Mouse (Mus musculus) retina, postnatal 1 day (tissue): ENCODE data around the gene Cdkal1.
A peak's percentile ranks its signal among the peaks of the same experiment; 100 is the strongest.

Source experiments
- DNase-seq: peaks from one replicate; pipeline ENCODE4 v3.0.0-alpha.2; 2012

Cdkal1 gene

DNA sequence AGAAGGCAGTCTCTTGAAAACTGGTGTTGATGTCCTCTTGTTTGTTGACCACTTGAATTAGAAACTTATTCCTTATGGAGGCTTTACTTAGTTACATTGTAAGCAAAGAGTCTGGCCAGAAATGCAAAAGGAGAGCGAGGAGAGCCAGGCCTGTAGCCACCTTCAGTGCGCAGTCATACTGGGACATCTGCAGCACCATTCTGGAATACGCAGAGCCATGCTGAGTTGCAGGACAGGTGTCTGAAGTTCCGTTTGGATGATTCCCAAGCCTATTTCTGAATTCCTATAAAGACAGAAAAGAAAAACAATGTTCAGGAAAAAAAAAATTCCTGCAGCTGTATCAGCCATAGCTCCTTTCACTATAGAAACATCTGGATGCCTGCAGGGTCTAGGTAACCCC is 529.5 kb downstream of the Cdkal1 start:
- no peak for DNase-seq

DNA sequence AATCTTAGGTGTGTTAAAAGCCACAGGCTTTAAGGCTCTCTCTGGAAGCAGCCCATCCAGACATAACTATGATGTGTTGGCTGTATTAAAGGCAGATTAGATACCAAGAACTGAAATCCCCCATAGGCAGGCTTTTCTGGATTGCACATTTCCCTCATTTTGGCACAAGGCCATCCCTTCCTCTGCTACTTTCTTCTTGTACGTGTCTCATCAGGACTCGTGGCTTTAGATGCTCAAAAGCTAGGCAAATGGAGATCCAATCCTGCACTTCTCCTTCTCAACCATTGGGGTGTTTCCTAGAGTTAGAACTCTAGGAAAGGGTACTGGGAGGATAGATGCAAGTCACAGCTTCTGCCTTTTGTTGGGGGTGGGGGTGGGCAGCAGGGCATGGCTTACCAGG is 535.1 kb downstream of the Cdkal1 start:
- DNase-seq = no peak

DNA sequence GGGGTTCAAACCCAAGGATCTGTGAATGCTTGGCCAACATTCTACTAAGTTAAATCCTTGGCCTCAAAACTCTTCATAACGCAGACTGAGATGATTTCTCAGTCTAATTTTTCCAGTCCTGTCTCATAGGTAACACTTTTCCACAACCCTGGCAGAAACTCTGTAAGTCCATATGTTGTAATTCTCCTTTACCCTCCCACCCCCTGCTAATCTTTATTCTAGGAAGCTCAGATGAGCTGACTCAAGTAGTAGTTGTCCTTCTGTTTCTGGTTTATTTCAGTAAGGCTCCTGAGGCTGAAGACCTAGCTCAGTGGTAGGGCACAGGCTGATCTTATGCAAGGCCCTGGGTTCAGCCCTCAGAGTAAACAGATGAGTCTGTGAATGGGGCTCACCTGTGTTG is 537.8 kb downstream of the Cdkal1 start:
- DNase-seq = no peak

DNA sequence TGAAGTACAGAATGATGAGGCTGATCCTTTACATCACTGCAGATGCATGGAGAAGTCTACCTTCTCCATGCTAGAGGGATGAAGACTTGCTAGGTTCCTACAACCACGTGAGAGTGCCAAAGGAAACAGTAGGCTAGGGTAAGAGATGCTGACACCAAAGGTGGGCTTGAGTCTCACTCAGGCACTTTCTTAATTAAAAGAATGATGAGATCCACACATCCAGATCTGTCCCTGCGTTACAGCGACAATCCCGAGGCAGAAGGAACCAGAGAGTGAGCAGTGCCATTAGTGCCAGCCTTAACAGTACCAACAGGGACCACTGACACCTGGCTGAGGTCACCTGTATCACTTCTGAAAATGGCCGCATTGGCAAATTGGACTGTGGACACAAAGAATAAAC is 539.2 kb downstream of the Cdkal1 start:
- no peak for DNase-seq

DNA sequence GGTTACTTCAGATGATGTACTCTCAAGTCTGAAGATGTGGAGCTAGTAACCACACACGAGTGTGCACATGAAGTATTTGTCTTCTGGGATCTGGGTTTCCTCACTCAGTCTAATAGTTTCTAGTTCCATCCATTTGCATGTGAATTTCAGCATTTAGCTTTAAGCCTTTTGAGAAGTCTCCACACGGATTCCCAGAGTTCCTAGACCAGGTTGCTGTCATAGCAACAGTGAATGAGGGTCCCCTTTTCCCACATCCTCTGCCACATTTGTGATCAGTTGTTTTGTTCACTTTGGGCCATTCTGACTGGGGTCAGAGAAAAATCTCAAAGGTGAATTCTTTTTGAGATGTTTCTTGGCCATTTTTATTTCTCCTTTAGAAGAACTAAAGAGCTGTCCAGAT is 543.4 kb downstream of the Cdkal1 start:
- no peak for DNase-seq

DNA sequence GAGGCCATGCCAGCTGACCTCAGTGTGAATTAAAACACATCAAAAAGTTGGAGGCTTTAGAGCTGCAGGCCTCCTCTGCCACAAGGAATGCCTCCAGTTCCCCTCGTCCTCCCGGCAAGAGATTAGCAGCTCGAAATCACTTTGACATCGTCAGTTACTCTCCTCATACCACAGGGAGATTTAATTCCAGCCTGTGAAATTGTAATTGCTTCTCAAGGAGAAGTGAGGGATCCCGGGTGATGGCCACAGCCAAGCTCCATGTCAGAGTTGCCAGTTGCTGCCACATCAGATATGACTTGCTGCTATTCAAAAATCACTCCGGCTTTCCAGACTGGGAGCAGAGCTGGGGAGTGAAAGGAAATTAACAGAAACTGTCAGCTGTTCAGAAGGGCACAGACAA is 548.1 kb downstream of the Cdkal1 start:
- DNase-seq = peak; percentile 38

DNA sequence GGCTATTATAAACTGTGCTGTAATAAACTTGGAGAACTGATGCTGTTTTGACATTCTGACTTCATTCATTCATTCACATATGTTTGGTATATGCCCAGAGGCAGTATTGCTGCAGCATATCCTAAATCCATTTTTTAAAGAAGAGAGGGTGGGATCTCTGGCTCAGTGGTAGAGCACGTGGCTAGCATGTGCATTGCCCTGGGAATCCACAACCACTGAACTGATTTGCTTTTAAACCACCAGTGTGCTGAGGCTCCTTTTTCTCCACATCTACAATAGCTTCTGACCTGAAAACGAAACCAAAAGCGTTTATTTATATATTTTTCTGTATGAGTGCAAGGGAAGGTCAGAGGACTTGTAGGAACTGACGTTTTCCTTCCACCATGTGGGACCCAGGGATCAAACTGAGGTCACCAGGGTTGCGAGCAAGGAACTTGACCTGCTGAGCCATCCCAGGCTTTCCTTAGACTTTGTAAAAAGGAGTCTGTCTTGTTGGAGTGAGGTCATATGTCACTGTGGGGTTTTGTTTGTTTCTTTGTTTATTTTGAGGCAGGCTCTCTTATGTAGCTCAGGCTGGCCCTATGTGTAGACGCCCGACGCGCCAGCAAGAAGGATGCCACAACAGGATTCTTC is 562.8 kb downstream of the Cdkal1 start:
- DNase-seq = no peak

DNA sequence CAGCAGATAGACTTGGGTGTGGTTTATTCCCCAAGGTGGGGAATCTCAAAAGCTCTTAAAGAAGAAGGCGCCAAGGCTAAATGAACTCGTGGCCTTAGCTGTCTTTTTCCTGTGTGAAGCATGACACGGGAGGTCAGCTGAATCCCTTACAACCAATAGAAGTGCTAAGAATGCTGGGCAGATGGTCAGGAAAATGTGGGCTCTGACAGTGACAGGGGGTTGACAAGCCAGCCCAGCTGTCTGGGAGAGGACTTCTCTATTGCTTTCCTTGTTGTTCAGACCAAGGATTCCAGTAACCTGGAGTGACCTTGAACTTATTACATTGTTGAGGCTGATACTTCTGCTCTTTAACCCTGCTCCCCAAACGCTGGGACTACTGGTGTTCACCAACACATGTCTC is 564.9 kb downstream of the Cdkal1 start:
- DNase-seq = peak; percentile 35

DNA sequence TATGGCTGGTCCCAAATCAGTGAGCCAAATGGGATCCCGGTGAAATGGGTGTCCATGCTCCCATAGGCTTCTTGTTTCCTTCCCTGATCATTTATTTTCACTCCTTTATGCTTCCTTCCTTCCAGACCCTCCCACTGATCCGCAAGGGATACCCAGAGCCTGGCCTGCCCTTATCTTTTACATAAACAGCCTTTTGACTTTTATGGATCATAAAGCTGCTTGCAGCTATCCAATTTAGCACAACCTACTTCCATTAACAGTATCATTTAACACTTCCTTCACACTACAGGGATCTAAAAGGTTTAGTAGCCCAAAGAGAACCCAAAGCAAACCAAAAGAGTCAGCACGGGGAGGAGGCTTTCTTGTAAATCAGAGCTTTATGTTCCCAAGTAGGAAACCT is 570.4 kb downstream of the Cdkal1 start:
- DNase-seq = no peak

DNA sequence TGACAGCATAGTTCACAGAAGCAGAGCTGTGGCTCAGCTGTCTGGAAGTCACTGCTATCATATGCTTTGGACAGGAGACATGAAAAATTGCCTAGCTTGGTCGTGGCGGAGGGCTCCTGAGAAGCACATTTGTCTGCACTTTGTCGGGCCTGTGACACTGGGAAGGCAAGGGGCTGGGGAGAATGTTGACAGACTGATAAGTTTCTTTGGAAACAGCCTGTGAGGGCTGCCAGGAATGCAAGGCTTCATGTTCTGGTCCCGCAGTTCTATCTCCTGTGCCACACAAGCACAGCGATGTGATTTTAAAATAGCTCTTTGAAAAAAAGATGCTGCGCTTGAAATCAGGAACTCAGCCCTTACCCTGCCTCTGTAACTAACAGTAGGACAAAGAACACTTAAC is 573.9 kb downstream of the Cdkal1 start:
- DNase-seq = no peak

DNA sequence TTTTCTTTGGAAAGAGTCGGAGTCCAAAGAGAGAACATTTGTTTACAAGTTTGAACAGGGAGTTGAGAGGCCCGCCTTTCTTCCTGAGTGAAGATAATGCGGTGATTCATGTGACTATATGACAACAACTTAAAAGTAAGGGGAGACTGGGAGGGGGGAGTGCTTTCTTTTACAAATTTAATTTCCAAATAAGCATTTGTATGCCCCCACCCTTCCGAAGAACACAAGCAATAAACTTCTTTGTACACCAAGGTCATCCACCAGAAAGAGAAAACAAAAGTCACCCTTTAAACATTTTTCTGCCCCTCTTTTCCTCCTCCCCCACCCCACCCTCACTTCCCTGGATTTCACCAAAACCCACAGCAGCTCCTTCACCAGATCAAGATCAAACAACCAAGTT is 577.3 kb downstream of the Cdkal1 start:
- no peak for DNase-seq

DNA sequence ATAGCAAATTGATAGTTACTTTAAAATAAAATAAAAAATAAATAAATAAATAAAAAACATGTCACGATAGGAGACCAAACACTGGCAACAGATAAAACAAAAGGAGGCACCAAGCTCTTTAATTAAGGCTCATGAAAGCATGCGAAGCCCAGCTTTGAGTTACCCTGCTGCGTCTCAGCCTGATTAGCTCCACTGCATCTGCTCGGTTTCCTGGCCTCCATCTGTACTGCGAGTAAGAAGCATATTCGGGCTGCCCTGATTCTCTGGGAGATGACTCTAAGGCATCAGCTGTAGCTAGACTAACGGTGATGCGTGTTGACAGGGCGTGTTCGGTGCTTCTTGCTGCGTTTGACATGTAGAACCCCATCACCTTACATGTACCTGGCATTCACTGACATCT is 581.2 kb downstream of the Cdkal1 start:
- DNase-seq = peak; percentile 91

DNA sequence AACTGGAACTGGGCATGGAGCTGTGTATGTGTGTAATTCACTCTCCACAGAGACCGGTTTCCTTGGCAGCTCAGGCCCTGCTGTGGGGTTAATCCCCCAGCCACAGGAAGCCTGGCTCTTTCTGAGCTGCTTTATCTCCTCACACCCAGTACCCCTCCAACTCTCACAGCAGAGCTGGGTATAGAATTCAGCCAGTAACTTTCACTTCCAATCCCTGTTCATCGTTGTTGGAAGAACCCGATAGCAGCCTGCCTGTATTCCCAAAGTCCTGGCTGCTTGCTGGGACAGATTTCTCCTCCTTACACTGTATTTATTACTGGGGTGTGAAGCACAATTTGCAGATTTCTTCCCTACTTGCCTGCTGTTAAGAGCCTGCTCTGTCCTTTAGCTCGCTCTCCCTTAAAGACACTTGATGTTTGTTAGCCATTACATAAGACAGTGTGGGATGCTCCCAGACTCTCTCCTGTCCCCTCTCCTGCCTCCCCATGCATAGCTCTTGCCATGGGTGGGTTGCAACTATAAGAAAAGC is 581.7 kb downstream of the Cdkal1 start:
- DNase-seq = peak; percentile 70

DNA sequence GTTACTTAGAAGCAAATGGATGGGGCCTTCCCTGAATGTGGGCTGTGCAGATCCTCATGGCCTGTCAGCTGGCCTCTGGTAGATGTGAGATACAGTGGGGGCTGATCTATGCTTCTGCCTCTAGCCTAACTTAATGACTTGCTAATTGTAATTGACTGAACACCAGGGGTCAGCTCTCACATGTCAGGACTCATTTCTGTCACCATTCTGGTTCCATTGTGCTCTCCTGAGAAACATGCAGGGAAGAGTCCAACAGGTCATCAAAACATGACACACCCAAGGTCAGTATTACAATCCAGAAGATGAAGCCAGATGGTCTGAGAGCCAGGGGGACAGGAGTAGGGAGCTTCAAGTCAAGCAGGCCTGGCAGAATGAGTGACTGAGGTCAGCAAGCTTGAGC is 584.0 kb downstream of the Cdkal1 start:
- DNase-seq = peak; percentile 91

DNA sequence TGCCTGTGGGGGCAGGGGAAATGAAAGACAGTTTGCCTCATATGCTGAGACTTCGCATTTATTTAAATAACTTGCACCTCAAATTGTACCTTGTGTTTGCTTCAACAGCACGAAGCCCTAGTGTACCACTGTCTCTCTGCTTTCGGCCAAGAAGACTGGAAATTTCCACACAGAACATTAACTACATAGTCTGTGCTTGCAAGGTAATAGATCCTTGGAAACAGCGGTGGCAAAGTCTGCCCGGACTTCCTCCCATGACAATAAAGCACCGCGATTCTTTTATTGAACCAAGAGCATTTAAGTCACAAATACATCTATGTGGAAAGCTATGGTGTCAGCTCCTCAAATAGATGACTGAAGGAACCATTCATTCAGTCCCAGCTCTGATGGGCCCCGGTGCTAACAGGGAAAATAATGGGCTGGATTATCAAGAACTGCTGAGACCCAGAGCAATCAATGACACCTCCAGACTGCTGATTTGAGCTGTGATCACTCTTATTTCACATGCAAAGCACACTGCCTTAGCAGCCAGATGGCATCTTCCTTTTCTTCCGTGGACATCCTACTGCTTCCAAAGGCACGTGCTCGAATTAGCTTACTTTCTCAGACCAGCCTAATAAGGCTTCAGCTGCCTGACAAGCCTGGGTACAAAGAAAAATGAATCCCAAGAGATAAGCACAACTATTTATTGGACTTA is 591.3 kb downstream of the Cdkal1 start:
- DNase-seq = no peak

DNA sequence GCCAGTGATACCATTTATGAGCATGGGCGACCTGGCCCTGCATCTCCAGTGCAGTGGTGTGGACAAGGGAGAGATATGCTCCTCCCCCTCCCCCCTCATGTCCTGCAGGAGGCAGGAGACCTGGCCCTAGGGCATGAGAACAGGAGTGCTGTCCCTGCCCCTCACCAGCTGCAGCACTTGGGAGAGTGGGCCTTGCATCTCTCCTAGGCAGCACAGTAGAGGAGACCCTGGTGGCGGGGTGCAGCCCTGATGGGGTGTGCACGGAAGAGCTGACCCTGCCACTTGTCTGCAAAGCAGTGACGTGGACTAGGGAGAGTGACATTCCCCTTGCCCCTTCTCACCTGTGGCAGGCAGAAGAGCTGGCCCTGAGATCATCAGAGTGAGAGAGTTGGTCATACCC is 593.3 kb downstream of the Cdkal1 start:
- no peak for DNase-seq

DNA sequence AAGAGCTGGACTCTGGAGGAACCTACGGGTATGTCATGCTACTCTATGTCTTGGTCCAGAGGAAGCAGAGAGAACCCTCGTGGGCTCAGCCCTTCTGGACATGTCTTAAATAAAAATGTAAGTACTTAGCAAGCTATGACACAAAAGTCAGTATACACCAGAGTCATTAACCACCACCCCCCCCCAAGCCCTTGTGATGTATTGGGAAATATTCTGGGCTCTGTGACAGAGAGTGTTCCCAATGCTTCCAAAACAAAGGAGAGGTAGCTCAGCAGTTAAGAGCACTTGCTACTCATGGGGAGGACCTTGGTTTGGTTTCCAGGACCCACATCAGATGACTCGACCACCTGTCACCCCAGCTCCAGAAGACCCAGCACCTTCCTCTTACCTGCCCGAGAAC is 606.9 kb downstream of the Cdkal1 start:
- no peak for DNase-seq

DNA sequence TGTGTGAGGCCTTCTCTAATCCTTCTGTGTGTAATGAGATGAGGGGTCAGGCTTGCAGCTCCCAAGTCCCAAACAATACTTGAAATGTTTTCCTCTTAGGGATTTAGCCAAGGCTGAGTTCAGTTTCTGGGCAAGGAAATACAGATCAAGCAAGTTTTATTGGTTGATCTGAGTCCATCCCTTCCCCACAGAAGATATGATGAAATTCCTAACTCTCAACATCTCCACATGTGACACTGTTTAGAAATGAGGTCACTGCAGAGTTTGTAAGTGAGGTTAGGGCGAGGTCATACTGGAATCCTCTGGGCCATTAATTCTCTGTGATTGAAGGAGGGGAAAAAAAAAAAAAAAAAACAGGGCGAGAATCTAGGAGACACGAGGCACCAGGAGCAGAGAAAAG is 607.7 kb downstream of the Cdkal1 start:
- DNase-seq = peak; percentile 15

DNA sequence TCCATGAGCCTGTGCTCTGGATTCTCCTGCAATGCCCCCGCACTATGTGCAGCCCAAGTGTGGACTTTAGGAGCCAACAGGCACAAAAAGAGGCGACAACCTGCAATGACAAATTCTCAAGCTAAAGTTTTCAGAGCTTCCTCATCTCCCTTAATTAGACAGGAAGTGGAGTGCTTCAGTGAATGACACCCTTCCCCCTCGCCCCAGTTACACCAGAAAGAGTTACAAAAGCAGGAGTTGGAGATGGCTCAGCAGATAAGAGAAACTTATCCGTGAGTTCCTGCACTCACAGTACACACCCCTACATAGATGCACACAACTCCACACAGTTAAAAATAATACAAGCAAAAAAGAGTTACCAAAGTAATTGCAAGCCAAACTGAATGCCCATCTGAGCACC is 620.4 kb downstream of the Cdkal1 start:
- no peak for DNase-seq

DNA sequence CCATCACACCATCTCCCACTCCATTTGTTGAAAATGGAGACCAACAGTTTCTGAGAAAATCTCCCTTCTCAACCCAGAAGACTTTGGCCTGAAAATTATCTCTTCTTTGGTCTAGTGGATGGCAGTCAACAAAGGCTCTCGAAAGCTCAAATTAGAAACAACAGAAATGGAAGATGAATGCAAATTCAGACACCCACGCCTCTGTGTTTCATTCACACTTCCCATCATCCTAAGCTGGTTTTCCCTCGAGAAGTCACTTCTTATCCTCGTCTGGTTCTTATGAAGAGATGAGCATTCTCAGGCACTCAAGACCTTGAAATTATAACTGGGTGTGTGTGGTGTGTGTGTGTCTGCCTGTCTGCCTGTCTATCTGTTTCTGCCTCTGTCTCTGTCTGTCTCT is 621.0 kb downstream of the Cdkal1 start:
- DNase-seq = no peak

DNA sequence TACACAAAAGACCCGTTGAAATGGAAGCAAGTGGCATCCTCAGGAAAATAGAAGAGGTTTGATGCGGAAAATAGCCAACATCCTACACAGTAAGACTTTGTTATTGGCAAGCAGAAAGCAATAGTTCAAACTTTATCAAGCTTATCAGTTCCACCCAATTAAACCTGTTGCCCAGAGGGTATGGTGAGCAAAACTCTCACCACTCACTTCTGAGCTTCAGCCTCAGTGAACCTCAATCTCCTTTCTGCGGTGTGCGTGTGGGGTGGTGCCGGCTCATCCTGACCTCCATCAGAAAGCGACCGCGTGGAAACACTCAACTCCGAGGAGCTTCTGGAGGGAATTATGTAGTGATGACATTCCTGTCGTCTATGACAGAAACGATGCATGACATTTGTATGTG is 621.5 kb downstream of the Cdkal1 start:
- DNase-seq = peak; percentile 27

DNA sequence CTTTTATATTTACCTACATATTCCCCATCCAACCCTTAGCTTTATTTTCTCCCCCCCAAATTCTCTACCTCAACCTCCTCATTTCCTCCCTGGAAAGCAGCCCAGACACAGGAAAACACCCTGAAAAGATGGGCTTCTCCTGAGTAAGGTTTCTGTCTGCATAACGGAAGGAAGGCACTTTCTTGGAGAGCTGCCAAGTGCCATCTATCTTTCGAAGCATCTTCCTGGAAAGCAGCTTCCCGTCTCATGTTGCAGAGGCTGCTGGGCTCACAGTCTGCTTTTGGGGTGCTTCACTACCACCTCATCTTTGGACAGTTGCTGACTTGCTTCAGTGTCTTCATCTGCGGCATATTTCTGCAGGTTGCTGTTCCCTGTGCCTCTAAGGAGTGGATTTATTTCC is 622.8 kb downstream of the Cdkal1 start:
- DNase-seq = peak; percentile 57

DNA sequence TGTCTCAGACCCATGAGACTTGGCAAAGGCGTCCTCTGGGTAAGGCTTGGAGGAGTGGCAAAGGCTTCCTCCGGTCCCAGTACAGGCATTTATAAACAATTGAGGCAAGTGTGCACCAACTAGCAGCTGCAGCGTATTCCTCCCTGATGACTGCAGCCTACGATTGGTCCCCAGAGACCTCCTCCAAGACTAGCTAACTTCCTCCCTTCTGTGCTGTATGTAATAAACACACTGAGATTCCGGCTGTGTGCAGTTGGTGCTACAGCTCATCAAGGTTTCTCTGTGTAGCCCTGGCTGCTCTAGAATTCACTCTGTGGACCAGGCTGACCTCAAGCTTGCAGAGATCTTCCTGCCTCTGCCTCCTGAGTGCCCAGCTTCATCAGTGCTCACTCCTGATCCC is 630.7 kb downstream of the Cdkal1 start:
- no peak for DNase-seq

DNA sequence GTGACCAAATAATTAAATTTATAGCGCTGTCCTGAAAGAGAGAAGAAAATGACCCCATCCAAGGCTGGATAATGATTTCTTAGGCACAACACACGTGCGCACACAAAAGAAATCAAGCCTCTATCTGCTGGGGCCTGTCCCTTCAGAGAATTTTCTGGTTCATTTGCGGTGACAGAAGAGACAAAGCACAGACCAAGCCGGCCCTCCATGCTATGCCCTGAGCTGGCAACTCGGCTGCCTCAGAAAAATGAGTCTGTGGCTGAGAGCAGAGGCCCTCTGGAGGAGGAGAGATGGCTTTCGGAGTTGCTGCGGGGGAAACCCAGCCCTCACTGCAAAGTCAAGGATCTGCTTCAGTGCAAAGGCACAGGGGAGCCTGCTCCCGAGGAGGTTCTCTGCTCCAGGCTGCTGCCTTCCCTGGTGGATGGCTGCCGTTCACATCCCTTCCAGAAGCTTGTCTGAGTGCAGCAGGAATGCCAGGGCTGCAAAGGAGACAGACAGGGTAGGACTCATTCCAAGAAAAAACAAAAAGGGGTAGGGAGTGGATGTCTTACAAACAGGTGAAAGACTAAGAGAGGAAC is 633.1 kb downstream of the Cdkal1 start:
- peak; percentile 94 for DNase-seq

DNA sequence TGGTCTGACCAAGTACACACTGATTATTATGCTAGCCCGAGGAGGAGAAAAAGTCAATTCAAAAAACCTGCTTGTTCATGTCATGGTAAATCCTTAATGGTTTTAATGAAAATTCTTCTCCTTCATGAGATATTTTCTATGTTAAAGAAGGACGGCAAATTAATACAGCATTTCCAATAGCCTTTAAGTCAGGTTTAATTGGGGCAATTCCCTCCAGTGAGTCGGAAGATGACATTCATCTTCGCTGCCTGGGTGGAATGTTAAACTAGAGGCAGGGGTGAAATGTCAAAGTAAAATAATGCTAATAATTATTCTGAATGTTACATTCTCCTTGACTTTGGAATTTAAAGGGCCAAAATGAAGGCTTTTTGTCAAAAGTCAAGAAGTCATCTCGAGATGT is 633.8 kb downstream of the Cdkal1 start:
- DNase-seq = peak; percentile 66
